In the genomic region with DNA sequence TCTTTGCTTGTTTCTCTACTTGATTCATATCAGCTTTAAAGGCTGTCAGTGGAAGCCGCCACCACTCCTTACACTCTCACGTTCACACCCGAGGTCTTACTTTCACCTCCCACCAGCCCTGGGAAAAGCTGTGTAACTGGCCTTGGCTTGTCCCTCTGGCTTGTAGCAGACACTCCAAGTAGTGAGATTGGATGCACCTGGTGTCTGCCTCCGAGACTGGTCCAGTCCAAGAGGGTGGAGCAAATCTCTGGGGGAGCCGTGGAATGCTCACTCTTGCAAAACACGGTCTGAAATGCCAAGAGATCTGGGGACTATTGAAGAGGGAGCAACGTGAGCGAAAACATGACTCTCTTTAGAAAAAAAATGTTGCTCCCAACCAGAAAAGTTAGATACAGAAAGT, we compare ENCODE assay signal across 11 mouse cellular contexts.
DNase-seq lines count a peak whose midpoint lies in the region; ATAC-seq and TF ChIP-seq lines count a peak whose summit lies in the region.
"Had no signal": no experiment of that assay in that cellular context is flagged by ENCODE, and none has a peak within 500 bp of the region (broad histone marks: within the 10 kb centered on the region; RNA-seq: fewer than 3 reads in every experiment).

No protein-coding gene starts in this region.

- peaks cover 10% of the 10 kb centered on the region for H3K4me1 ChIP-seq in intestine, embryonic 14.5 days (replicated peaks; ENCODE audit: control insufficient read depth, insufficient read depth, low read length)
- H3K4me1 ChIP-seq in intestine, postnatal 0 days (replicated peaks; ENCODE audit: control insufficient read depth, insufficient read depth, low read length): no peaks in the 10 kb centered on the region
- H3K4me1 ChIP-seq in intestine, embryonic 16.5 days (ENCODE audit: control insufficient read depth, insufficient read depth, low read length): peaks cover 5% of the 10 kb centered on the region
- no peaks in the 10 kb centered on the region for H3K4me1 ChIP-seq in lung, postnatal 0 days (ENCODE audit: insufficient read depth, low read depth, low read length)
- H3K4me1 ChIP-seq: hindbrain, embryonic 15.5 days had no signal

- H3K4me3 ChIP-seq in intestine, embryonic 14.5 days (ENCODE audit: low read depth, low read length): no peak overlapping the region
- no peak overlapping the region for H3K4me3 ChIP-seq in intestine, postnatal 0 days (ENCODE audit: low read depth, low read length)
- no peak overlapping the region for H3K4me3 ChIP-seq in intestine, embryonic 16.5 days (ENCODE audit: low read length)
- no peak overlapping the region for H3K4me3 ChIP-seq in lung, postnatal 0 days (ENCODE audit: low read depth, low read length)
- H3K4me3 ChIP-seq: hindbrain, embryonic 15.5 days; limb, embryonic 10.5 days had no signal

- TF ChIP-seq CTCF in intestine, postnatal 0 days (IDR thresholded peaks at IDR 0.05; ENCODE audit: low read depth): no peak
- no peak for TF ChIP-seq CTCF in lung, postnatal 0 days (IDR thresholded peaks at IDR 0.05)

- H3K9ac ChIP-seq in intestine, embryonic 14.5 days (ENCODE audit: low read length): no peak overlapping the region
- no peak overlapping the region for H3K9ac ChIP-seq in intestine, postnatal 0 days (ENCODE audit: low read depth, low read length)
- no peak overlapping the region for H3K9ac ChIP-seq in intestine, embryonic 16.5 days (ENCODE audit: low read depth, low read length)
- H3K9ac ChIP-seq in lung, postnatal 0 days (replicated peaks; ENCODE audit: low read depth): no peak overlapping the region
- H3K9ac ChIP-seq: hindbrain, embryonic 15.5 days had no signal

- no peaks in the 10 kb centered on the region for H3K27me3 ChIP-seq in intestine, embryonic 14.5 days (replicated peaks; ENCODE audit: control insufficient read depth, insufficient read depth, low read length)
- no peaks in the 10 kb centered on the region for H3K27me3 ChIP-seq in intestine, postnatal 0 days (replicated peaks; ENCODE audit: control insufficient read depth, insufficient read depth, low read length)
- no peaks in the 10 kb centered on the region for H3K27me3 ChIP-seq in intestine, embryonic 16.5 days (replicated peaks; ENCODE audit: control insufficient read depth, insufficient read depth, low read length)
- H3K27me3 ChIP-seq in lung, postnatal 0 days (replicated peaks; ENCODE audit: insufficient read depth, low read length): no peaks in the 10 kb centered on the region
- H3K27me3 ChIP-seq: CH12.LX; hindbrain, embryonic 15.5 days had no signal

- intact Hi-C loops in left cerebral cortex, postnatal 36 days (cut with DNase I): no loop called here

- DNase-seq in intestine, embryonic 14.5 days (ENCODE audit: low spot score): peak; percentile 60
- peak; percentile 85 for DNase-seq in lung, postnatal 0 days (ENCODE audit: low spot score)
- peak; percentile 76 for DNase-seq in urinary bladder, postnatal 14 days (ENCODE audit: low spot score)
- no peak for DNase-seq in left cerebral cortex, postnatal 36 days (ENCODE audit: low spot score in 2 of 2)
- no peak for DNase-seq in embryo, embryonic 10 days (ENCODE audit: low spot score)
- DNase-seq in embryo, embryonic 9.5 days (ENCODE audit: extremely low spot score): no peak

- ATAC-seq in intestine, embryonic 14.5 days (replicated peaks; ENCODE audit: low FRiP score, low TSS enrichment, low read depth): no peak
- no peak for ATAC-seq in intestine, postnatal 0 days
- ATAC-seq in intestine, embryonic 16.5 days: peak; percentile 50
- ATAC-seq in lung, postnatal 0 days: peak; percentile 81

- TF ChIP-seq EP300 in lung, postnatal 0 days (IDR thresholded peaks at IDR 0.05): no peak

- 36% methylated on average over 8 of the region's 8 CpGs for WGBS in intestine, embryonic 14.5 days
- 53% methylated on average over 8 of the region's 8 CpGs for whole genome bisulfite sequencing in intestine, postnatal 0 days
- WGBS in intestine, embryonic 16.5 days: 46% methylated on average over 8 of the region's 8 CpGs
- WGBS in lung, postnatal 0 days: 37% methylated on average over 8 of the region's 8 CpGs

- no peak overlapping the region for H3K27ac ChIP-seq in intestine, embryonic 14.5 days (ENCODE audit: low read depth)
- H3K27ac ChIP-seq in intestine, postnatal 0 days (ENCODE audit: low read depth, low read length): no peak overlapping the region
- no peak overlapping the region; the same call in 1 of the 2 replicates for H3K27ac ChIP-seq in intestine, embryonic 16.5 days (ENCODE audit: low read length)
- H3K27ac ChIP-seq in lung, postnatal 0 days (ENCODE audit: low read length): no peak overlapping the region
- H3K27ac ChIP-seq: hindbrain, embryonic 15.5 days; limb, embryonic 10.5 days had no signal

- H3K36me3 ChIP-seq in intestine, embryonic 14.5 days (ENCODE audit: control insufficient read depth, insufficient read depth, low read length): no peaks in the 10 kb centered on the region
- no peaks in the 10 kb centered on the region for H3K36me3 ChIP-seq in intestine, postnatal 0 days (ENCODE audit: control insufficient read depth, insufficient read depth)
- H3K36me3 ChIP-seq in intestine, embryonic 16.5 days (ENCODE audit: control insufficient read depth, insufficient read depth, low read length): no peaks in the 10 kb centered on the region
- H3K36me3 ChIP-seq in lung, postnatal 0 days (ENCODE audit: insufficient read depth, low read length): no peaks in the 10 kb centered on the region
- H3K36me3 ChIP-seq: hindbrain, embryonic 15.5 days; limb, embryonic 10.5 days had no signal

- no peaks in the 10 kb centered on the region for H3K9me3 ChIP-seq in intestine, embryonic 14.5 days (ENCODE audit: control insufficient read depth, low read length)
- H3K9me3 ChIP-seq in intestine, postnatal 0 days (ENCODE audit: control insufficient read depth): no peaks in the 10 kb centered on the region
- H3K9me3 ChIP-seq in intestine, embryonic 16.5 days (ENCODE audit: control insufficient read depth, low read length): no peaks in the 10 kb centered on the region
- no peaks in the 10 kb centered on the region for H3K9me3 ChIP-seq in lung, postnatal 0 days (ENCODE audit: low read length)
- H3K9me3 ChIP-seq: hindbrain, embryonic 15.5 days; limb, embryonic 10.5 days had no signal

- no peak overlapping the region for H3K4me2 ChIP-seq in intestine, embryonic 14.5 days (ENCODE audit: low read length)
- no peak overlapping the region for H3K4me2 ChIP-seq in intestine, postnatal 0 days (replicated peaks; ENCODE audit: low read depth)
- H3K4me2 ChIP-seq in intestine, embryonic 16.5 days (ENCODE audit: low read depth, low read length): no peak overlapping the region
- H3K4me2 ChIP-seq in lung, postnatal 0 days (replicated peaks; ENCODE audit: low read depth, low read length): no peak overlapping the region
- H3K4me2 ChIP-seq: hindbrain, embryonic 15.5 days had no signal

Comparison
In these comparisons a context has a peak if more than half of its experiments do, and no peak if none do; other contexts are left out.
1. ATAC-seq: peak in intestine, embryonic 16.5 days (single experiment) and lung, postnatal 0 days (single experiment); none in intestine, embryonic 14.5 days (single experiment) and intestine, postnatal 0 days (single experiment).
2. DNase-seq: peak in intestine, embryonic 14.5 days (single experiment), lung, postnatal 0 days (single experiment) and urinary bladder, postnatal 14 days (single experiment); none in left cerebral cortex, postnatal 36 days (0 of 2), embryo, embryonic 10 days (single experiment) and embryo, embryonic 9.5 days (single experiment).